Mouse (Mus musculus) c-Kit-negative CD71-positive TER-119-positive erythroid progenitor cells, embryonic 14.5 days (primary cell): ENCODE results near the gene Hs3st2.

Experiments
- DNase-seq: peaks from one replicate; pipeline ENCODE4 v3.0.0-alpha.2; 2013; ENCODE audit warnings: low read depth, low spot score

The Hs3st2 gene

DNA sequence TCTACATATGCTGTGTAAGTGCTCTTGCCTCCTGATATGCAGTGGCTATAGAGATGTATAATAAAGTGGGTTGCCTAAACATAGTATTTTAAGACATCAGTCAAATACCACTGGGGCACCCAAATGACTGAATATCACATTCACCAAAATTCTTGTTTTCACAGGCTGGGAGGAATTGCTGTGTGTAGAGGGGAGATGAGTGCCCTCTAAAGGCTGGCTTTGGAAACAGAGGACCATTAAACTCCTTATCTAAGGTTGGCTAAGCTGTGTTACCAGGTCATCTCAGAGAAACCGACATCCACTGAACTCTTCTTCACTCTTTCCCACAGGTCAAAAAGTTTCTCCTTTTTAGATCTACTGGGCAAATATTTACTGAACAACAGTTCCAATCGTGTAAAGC, 150.8 kb downstream of the Hs3st2 start:
- DNase-seq = no peak

DNA sequence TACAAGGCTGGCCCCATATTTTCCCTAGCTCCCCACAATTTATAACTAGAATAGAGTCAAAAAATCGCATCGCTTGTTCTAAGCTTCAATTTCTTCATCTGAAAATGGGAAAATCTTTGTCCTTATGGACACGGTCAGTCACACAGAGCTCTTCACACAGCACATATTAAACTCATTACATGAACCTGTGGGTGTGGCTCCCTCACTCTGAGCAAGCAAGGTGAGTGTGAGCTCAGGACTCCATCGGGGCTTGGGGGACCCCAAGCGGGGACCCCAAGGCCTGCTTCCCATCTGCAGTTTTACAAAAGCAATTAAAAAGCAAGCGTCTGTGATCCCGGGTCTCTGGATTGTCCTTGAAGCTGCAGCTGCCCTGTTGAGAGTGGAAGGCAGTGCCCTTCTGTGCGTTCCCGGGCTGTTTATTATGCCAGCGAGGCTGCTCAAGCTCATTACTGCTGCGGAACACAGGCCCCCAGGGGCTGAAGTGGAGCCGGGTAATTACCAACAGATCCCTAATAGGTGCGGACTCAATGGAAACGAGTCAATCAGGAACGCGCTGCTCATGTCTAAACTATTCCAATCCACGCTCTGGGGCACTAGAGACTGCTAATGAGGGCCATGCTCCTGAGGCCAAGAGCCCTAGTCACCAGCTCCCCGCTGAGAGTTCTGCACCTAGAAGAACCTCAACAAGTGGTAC, 157.8 kb downstream of the Hs3st2 start:
- no peak for DNase-seq
